Mouse (Mus musculus) liver, postnatal 0 days (tissue): ENCODE measurements around the gene Hist1h3e. TPM values are rescaled to one million over a fixed set of nuclear protein-coding genes. Genes with fewer than 3 reads are reported as not detected.
"Not testable (repeated sequence)": the region's sequence is repeated elsewhere in the genome, so short reads cannot be mapped to it uniquely, and the experiment has no call there.

Experiments
- ATAC-seq: fragments of 200-750 bp; cut with Nextera tagmentation; 2 replicates; pipeline ENCODE4 v1.8.0; 2017; ENCODE audit warnings: mild to moderate bottlenecking, moderate library complexity
- DNase-seq: peaks from one replicate; pipeline ENCODE4 v3.0.0-alpha.2; 2016
- H3K27ac ChIP-seq: fragments of 300-500 bp; sonication (generic); 2 replicates; pipeline ENCODE4 v1.5.1; 2014; ENCODE audit warnings: antibody characterized with exemption, moderate library complexity, mild to moderate bottlenecking, low read depth
- H3K27me3 ChIP-seq: fragments of 300-500 bp; sonication (generic); 2 replicates; pipeline ENCODE4 v1.6.1; 2014; ENCODE audit warnings: low read length, control low read depth, mixed read lengths; ENCODE audit not compliant: insufficient read depth
- H3K36me3 ChIP-seq: fragments of 300-500 bp; sonication (generic); replicated peaks from 2 replicates; pipeline ENCODE4 v1.6.1; 2014; ENCODE audit warnings: mild to moderate bottlenecking, control low read depth, low read length, moderate library complexity, mixed read lengths; ENCODE audit not compliant: insufficient read depth
- H3K4me1 ChIP-seq: fragments of 300-500 bp; sonication (generic); 2 replicates; pipeline ENCODE4 v1.6.1; 2014; ENCODE audit warnings: antibody characterized with exemption, mild to moderate bottlenecking, control low read depth; ENCODE audit not compliant: insufficient read depth
- H3K4me2 ChIP-seq: fragments of 300-500 bp; sonication (generic); 2 replicates; pipeline ENCODE4 v1.6.1; 2014; ENCODE audit warnings: low read depth, mild to moderate bottlenecking, low read length, moderate library complexity, mixed read lengths
- H3K4me3 ChIP-seq: fragments of 300-500 bp; sonication (generic); 2 replicates; pipeline ENCODE4 v1.5.1; 2014; ENCODE audit warnings: low read depth, low read length
- H3K9ac ChIP-seq: fragments of 300-500 bp; sonication (generic); replicated peaks from 2 replicates; pipeline ENCODE4 v1.6.1; 2014; ENCODE audit warnings: mild to moderate bottlenecking, moderate library complexity
- H3K9me3 ChIP-seq: fragments of 300-500 bp; sonication (generic); 2 replicates; pipeline ENCODE4 v1.6.1; 2016; ENCODE audit warnings: mild to moderate bottlenecking, control low read depth, low read length, mixed read lengths
- CTCF ChIP-seq: sonication (generic); IDR thresholded peaks from 2 replicates; pipeline ENCODE4 v1.5.1; 2016; ENCODE audit warnings: antibody characterized with exemption, low read depth
- EP300 ChIP-seq: IDR thresholded peaks from 2 replicates; pipeline ENCODE4 v1.6.1; 2016; ENCODE audit warnings: antibody characterized with exemption, low read depth, mild to moderate bottlenecking
- WGBS: fragments of 180-500 bp; shearing (Covaris S2); extraction: QIAGEN DNeasy Blood & Tissue Kit; methylation state at CpG from one replicate; pipeline ENCODE4 v1.1.7; 2014; ENCODE audit not compliant: insufficient replicate concordance; 5-methylcytosine and 5-hydroxymethylcytosine counted together
- polyA plus RNA-seq: library from polyadenylated mRNA; unstranded; fragments of >200 nt; fragmentation: Nextera tagmentation; extraction: Ambion mirVana; gene quantifications from 2 replicates; pipeline ENCODE4 v1.2.1, GENCODE M21; 2015

Hist1h3e gene
- polyA plus RNA-seq, 1 experiment from 2014 or later, result 4.6 TPM

GRCm38 (mm10) chr13:23551146-23551834, 10.9 kb downstream of the Hist1h3e start, which contains the start of gene Hist1h4f:
Gene Hist1h4f (minus strand): TSS chr13:23551648.
- H3K36me3 ChIP-seq, H3K27me3 ChIP-seq, H3K9me3 ChIP-seq: not testable (repeated sequence)
- DNase-seq (peak; percentile 93), ATAC-seq (peak; percentile 61)
- peaks cover 13% of the 10 kb centered on the region for H3K4me1 ChIP-seq
- peak within 1 kb of the TSS; percentile 64 for H3K9ac ChIP-seq
- H3K4me3 ChIP-seq, result peak within 1 kb of the TSS; percentile 48
- H3K4me2 ChIP-seq, result peak within 1 kb of the TSS; percentile 64
- TF ChIP-seq EP300, result peak; percentile 95
- peak; percentile 66 for TF ChIP-seq CTCF
- under 1% methylated on average over 45 of the region's 47 CpGs for WGBS
- peak within 1 kb of the TSS; percentile 93 for H3K27ac ChIP-seq

DNA sequence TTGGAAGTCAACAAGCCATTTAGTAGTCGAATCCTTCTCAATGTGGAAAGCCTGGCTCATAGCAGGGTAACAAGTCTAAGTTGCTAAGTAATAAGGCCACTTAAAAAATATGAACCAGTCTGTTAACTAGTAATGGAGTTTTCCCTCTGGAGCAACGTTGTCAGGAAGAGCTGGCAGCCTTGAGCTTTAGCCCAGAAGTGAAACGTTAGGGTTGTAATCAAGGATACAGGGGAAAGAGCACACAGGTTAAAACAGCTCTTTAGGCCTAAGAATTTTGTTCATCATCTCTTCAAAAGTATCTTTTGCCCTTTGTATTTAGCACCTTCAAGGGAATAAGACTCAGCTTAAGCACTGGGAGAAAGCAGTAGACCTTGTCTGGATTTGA, 11.4 kb downstream of the Hist1h3e start:
- peak overlapping the region; percentile 64 for H3K9ac ChIP-seq
- DNase-seq (peak; percentile 21), ATAC-seq (no peak)
- peaks cover 13% of the 10 kb centered on the region for H3K4me1 ChIP-seq
- peak overlapping the region; percentile 64 for H3K4me2 ChIP-seq
- no peaks in the 10 kb centered on the region for H3K36me3 ChIP-seq
- H3K4me3 ChIP-seq, result peak overlapping the region; percentile 48
- peak overlapping the region; percentile 93 for H3K27ac ChIP-seq
- no peaks in the 10 kb centered on the region for H3K27me3 ChIP-seq
- TF ChIP-seq CTCF (no peak), EP300 (no peak)
- no peaks in the 10 kb centered on the region for H3K9me3 ChIP-seq
- 6% methylated on average over 3 of the region's 3 CpGs for WGBS

- Histone ChIP-seq H3K36me3 (no peaks in the 10 kb centered on the region), H3K9me3 (no peaks in the 10 kb centered on the region), H3K9ac (no peak overlapping the region), H3K4me1 (peaks cover 8% of the 10 kb centered on the region), H3K27me3 (no peaks in the 10 kb centered on the region), H3K4me3 (no peak overlapping the region), H3K4me2 (0 out of 2 replicates have a peak overlapping the region, but pooled peaks have one; percentile 56), H3K27ac (no peak overlapping the region)
- TF ChIP-seq CTCF, result no peak
- no peak for TF ChIP-seq EP300
- ATAC-seq (no peak), DNase-seq (no peak)
- 74% methylated on average over 5 of the region's 5 CpGs for WGBS
Measured at GRCm38 (mm10) chr13:23546694-23547093, 15.5 kb downstream of the Hist1h3e start.

DNA sequence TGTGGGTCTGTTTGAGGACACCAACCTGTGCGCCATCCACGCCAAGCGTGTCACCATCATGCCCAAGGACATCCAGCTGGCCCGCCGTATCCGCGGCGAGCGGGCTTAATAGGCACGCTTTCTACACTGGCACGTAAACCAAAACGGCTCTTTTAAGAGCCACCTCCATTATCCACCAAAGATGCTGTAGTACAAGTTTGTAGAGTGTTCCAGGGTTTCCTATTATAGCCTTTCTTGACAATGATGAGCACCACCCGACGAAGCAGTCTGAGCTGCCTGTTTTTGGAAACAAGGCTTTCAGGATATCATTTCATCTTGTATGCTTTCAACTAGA, 17.4 kb downstream of the Hist1h3e start:
- Histone ChIP-seq H3K27ac (peak overlapping the region; percentile 93), H3K4me3 (peak overlapping the region; percentile 49), H3K9ac (peak overlapping the region; percentile 81), H3K4me2 (peak overlapping the region; percentile 77; the same call in 1 of the 2 replicates)
- not testable (repeated sequence) for H3K9me3 ChIP-seq, DNase-seq, ATAC-seq, H3K4me1 ChIP-seq, H3K27me3 ChIP-seq, H3K36me3 ChIP-seq
- 0% methylated on average over 11 of the region's 14 CpGs for WGBS

DNA sequence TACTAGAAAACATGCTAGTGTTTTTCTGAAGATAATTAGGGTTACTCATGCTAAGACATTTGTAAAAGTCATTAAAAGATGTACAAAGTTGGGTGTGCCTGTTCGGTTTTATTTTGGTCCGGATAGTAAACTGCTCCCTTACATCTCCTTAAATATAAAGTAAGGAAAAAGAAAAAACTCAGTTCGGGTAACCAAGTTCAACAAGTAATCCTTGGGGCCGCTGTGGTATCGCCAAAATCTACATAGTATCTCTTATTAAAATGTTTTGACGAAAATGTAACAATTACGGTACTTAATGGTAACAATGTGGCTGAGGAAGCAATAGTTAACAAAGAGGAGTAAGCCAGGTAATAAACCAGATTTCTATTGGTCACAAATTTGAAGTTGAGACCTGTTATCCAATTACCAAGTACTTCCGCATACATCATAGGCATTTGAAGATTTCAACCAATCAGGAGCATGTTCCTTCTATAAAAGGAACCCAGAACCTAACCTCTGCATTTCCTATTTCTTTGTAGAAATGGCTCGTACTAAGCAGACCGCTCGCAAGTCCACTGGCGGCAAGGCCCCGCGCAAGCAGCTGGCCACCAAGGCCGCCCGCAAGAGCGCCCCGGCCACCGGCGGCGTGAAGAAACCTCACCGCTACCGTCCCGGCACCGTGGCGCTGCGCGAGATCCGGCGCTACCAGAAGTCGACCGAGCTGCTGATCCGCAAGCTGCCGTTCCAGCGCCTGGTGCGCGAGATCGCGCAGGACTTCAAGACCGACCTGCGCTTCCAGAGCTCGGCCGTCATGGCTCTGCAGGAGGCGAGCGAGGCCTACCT, 18.0 kb downstream of the Hist1h3e start, which contains the start of gene Hist1h3f:
TSS of gene Hist1h3f (plus strand) at position 88 of the 822 bp plus-strand sequence.
- DNase-seq, result peak; percentile 69
- Histone ChIP-seq H3K4me1 (0 out of 2 replicates have a peak, but pooled peaks cover 3% of the 10 kb centered on the region), H3K4me3 (peak within 1 kb of the TSS; percentile 50), H3K27ac (peak within 1 kb of the TSS; percentile 93), H3K9ac (peak within 1 kb of the TSS; percentile 81), H3K36me3 (no peaks in the 10 kb centered on the region), H3K9me3 (no peaks in the 10 kb centered on the region), H3K4me2 (peak within 1 kb of the TSS; percentile 77), H3K27me3 (no peaks in the 10 kb centered on the region)
- WGBS, result under 1% methylated on average over 24 of the region's 45 CpGs
- no peak for TF ChIP-seq CTCF
- peak; percentile 64 for TF ChIP-seq EP300
- peak; percentile 83 for ATAC-seq

DNA sequence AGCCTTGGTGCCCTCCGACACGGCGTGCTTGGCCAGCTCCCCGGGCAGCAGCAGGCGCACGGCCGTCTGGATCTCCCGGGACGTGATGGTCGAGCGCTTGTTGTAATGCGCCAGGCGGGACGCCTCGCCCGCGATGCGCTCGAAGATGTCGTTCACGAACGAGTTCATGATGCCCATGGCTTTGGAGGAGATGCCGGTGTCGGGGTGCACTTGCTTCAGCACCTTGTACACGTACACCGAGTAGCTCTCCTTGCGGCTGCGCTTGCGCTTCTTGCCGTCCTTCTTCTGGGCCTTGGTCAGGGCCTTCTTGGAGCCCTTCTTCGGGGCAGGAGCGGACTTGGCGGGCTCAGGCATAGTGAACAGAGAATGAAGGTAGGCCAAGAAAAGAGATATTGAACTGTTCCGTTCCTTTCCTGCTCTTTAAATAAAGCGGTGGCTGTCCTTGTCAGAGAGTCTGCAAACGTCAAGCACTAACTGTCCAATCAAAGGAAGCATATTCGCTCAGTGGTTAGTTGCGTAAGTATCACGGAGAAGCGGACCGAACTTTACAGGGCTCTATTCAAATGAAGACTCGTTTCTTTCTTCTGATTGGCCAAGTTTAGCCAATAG, 19.1 kb downstream of the Hist1h3e start, which contains the start of gene Hist1h2bh:
TSS of gene Hist1h2bh (minus strand) at position 394 of the 609 bp plus-strand sequence.
- DNase-seq (peak; percentile 76), ATAC-seq (peak; percentile 88)
- peak within 1 kb of the TSS; percentile 81 for H3K9ac ChIP-seq
- peak within 1 kb of the TSS; percentile 77 for H3K4me2 ChIP-seq
- H3K27me3 ChIP-seq, H3K4me1 ChIP-seq, H3K36me3 ChIP-seq, H3K9me3 ChIP-seq: not testable (repeated sequence)
- H3K4me3 ChIP-seq, result peak within 1 kb of the TSS; percentile 50
- H3K27ac ChIP-seq, result peak within 1 kb of the TSS; percentile 93
- TF ChIP-seq EP300, result peak; percentile 21
- 2% methylated on average over 28 of the region's 42 CpGs for WGBS

DNA sequence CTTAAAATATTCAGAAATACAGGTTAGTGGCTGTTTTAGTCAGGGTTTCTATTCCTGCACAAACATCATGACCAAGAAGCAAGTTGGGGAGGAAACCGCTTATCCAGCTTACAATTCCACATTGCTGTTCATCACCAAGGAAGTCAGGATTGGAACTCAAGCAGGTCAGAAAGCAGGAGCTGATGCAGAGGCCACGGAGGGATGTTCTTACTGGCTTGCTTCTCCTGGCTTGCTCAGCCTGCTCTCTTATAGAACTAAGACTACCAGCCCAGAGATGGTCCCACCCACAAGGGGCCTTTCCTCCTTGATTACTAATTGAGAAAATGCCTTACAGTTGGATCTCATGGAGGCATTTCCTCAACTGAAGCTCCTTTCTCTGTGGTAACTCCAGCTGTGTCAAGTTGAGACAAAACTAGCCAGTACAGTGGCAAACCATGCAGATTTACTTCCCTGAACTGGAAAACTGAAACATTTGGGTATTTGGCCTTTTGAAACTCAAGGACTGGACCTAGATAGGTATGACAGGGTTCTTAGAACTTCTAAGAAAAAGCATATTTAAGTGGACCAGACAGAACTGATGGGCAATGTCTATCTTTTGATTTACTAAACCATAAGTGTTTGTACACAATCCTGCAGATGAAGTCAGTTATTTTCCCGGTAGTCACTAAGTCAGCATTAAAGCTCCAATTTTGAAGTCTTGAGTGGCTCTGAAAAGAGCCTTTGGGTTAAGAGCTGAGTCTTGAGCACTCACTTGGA, 19.8 kb downstream of the Hist1h3e start:
- 11% methylated on average over 3 of the region's 3 CpGs for WGBS
- not testable (repeated sequence) for H3K4me1 ChIP-seq, H3K9me3 ChIP-seq, H3K36me3 ChIP-seq, DNase-seq, ATAC-seq, H3K27me3 ChIP-seq
- Histone ChIP-seq H3K4me3 (peak overlapping the region; percentile 50), H3K9ac (peak overlapping the region; percentile 67), H3K4me2 (peak overlapping the region; percentile 77), H3K27ac (peak overlapping the region; percentile 93)
